Mouse (Mus musculus) kidney, postnatal 0 days (tissue): ENCODE results near the gene Slc25a39. TPM values are rescaled to one million over a fixed set of nuclear protein-coding genes. Genes with fewer than 3 reads are reported as not detected.

Experiments used
- ATAC-seq: fragments of 200-750 bp; cut with Nextera tagmentation; replicated peaks from 2 replicates; pipeline ENCODE4 v1.8.0; 2017; ENCODE audit warnings: low read depth, moderate number of reproducible peaks, moderate TSS enrichment, moderate library complexity; ENCODE audit not compliant: low FRiP score
- DNase-seq: peaks from one replicate; pipeline ENCODE4 v3.0.0-alpha.2; 2016; ENCODE audit warnings: low spot score
- H3K27ac ChIP-seq: fragments of 300-500 bp; sonication (generic); 2 replicates; pipeline ENCODE4 v1.5.1; 2014; ENCODE audit warnings: mild to moderate bottlenecking
- H3K27me3 ChIP-seq: fragments of 300-500 bp; sonication (generic); 2 replicates; pipeline ENCODE4 v1.6.1; 2014; ENCODE audit warnings: low read length, mixed read lengths; ENCODE audit not compliant: insufficient read depth
- H3K36me3 ChIP-seq: fragments of 300-500 bp; sonication (generic); 2 replicates; pipeline ENCODE4 v1.6.1; 2014; ENCODE audit warnings: low read length, mixed read lengths; ENCODE audit not compliant: insufficient read depth
- H3K4me1 ChIP-seq: fragments of 300-500 bp; sonication (generic); replicated peaks from 2 replicates; pipeline ENCODE4 v1.6.1; 2014; ENCODE audit warnings: antibody characterized with exemption, low read length, mixed read lengths; ENCODE audit not compliant: insufficient read depth
- H3K4me2 ChIP-seq: fragments of 300-500 bp; sonication (generic); 2 replicates; pipeline ENCODE4 v1.6.1; 2014; ENCODE audit warnings: mild to moderate bottlenecking, low read length, moderate library complexity, mixed read lengths
- H3K4me3 ChIP-seq: fragments of 300-500 bp; sonication (generic); replicated peaks from 2 replicates; pipeline ENCODE4 v1.5.1; 2014; ENCODE audit warnings: low read depth, low read length
- H3K9ac ChIP-seq: fragments of 300-500 bp; sonication (generic); 2 replicates; pipeline ENCODE4 v1.6.1; 2014; ENCODE audit warnings: low read depth, low read length
- H3K9me3 ChIP-seq: fragments of 300-500 bp; sonication (generic); replicated peaks from 2 replicates; pipeline ENCODE4 v1.6.1; 2016; ENCODE audit warnings: low read length, inconsistent platforms, mixed read lengths
- CTCF ChIP-seq: IDR thresholded peaks from 2 replicates; pipeline ENCODE4 v1.5.1; 2016; ENCODE audit warnings: antibody characterized with exemption, low read depth, mild to moderate bottlenecking, moderate library complexity
- WGBS: fragments of 180-500 bp; shearing (Covaris S2); extraction: QIAGEN DNeasy Blood & Tissue Kit; methylation state at CpG from one replicate; pipeline ENCODE4 v1.1.7; 2014; 5-methylcytosine and 5-hydroxymethylcytosine counted together
- polyA plus RNA-seq: library from polyadenylated mRNA; unstranded; fragments of >200 nt; fragmentation: Nextera tagmentation; extraction: Ambion mirVana; gene quantifications from 2 replicates; pipeline ENCODE4 v1.2.1, GENCODE M21; 2015

The Slc25a39 gene
- polyA plus RNA-seq, 1 experiment from 2014 or later, result 352 TPM

GRCm38 (mm10) chr11:102363623-102364022, 44.1 kb downstream of the Slc25a39 start:
- no peaks in the 10 kb centered on the region for H3K9me3 ChIP-seq
- no peak for ATAC-seq
- H3K4me2 ChIP-seq, result no peak overlapping the region
- H3K4me1 ChIP-seq, result no peaks in the 10 kb centered on the region
- 69% methylated on average over 2 of the region's 2 CpGs for WGBS
- no peak overlapping the region for H3K27ac ChIP-seq
- no peak overlapping the region for H3K4me3 ChIP-seq
- no peak for TF ChIP-seq CTCF
- no peaks in the 10 kb centered on the region for H3K27me3 ChIP-seq
- H3K9ac ChIP-seq, result no peak overlapping the region
- no peak for DNase-seq
- H3K36me3 ChIP-seq, result no peaks in the 10 kb centered on the region

- no peak for TF ChIP-seq CTCF
- no peak for DNase-seq
- no peaks in the 10 kb centered on the region for H3K9me3 ChIP-seq
- 89% methylated on average over 8 of the region's 8 CpGs for WGBS
- H3K4me3 ChIP-seq, result no peak overlapping the region
- no peak overlapping the region for H3K4me2 ChIP-seq
- no peaks in the 10 kb centered on the region for H3K27me3 ChIP-seq
- ATAC-seq, result no peak
- H3K4me1 ChIP-seq, result no peaks in the 10 kb centered on the region
- no peak overlapping the region for H3K9ac ChIP-seq
- H3K27ac ChIP-seq, result no peak overlapping the region
- no peaks in the 10 kb centered on the region for H3K36me3 ChIP-seq
These were observed 45.8 kb downstream of the Slc25a39 start for GRCm38 (mm10) chr11:102361776-102362495.

- Histone ChIP-seq H3K4me3 (no peak overlapping the region), H3K4me1 (no peaks in the 10 kb centered on the region), H3K9me3 (no peaks in the 10 kb centered on the region), H3K27me3 (no peaks in the 10 kb centered on the region), H3K9ac (no peak overlapping the region), H3K36me3 (no peaks in the 10 kb centered on the region), H3K4me2 (no peak overlapping the region), H3K27ac (no peak overlapping the region)
- TF ChIP-seq CTCF, result no peak
- no peak for DNase-seq
- no peak for ATAC-seq
- 71% methylated on average over 10 of the region's 10 CpGs for WGBS
These were observed 49.4 kb downstream of the Slc25a39 start for GRCm38 (mm10) chr11:102358365-102358764.

GRCm38 (mm10) chr11:102356636-102357350, 51.0 kb downstream of the Slc25a39 start:
- H3K9ac ChIP-seq, result no peak overlapping the region
- 66% methylated on average over 31 of the region's 31 CpGs for WGBS
- TF ChIP-seq CTCF, result no peak
- H3K4me2 ChIP-seq, result no peak overlapping the region
- DNase-seq (no peak), ATAC-seq (no peak)
- no peaks in the 10 kb centered on the region for H3K4me1 ChIP-seq
- H3K27ac ChIP-seq, result no peak overlapping the region
- H3K4me3 ChIP-seq, result no peak overlapping the region
- H3K27me3 ChIP-seq, result no peaks in the 10 kb centered on the region
- no peaks in the 10 kb centered on the region for H3K9me3 ChIP-seq
- H3K36me3 ChIP-seq, result no peaks in the 10 kb centered on the region

GRCm38 (mm10) chr11:102356190-102356589, 51.6 kb downstream of the Slc25a39 start:
- ATAC-seq (no peak), DNase-seq (no peak)
- Histone ChIP-seq H3K4me3 (no peak overlapping the region), H3K4me1 (no peaks in the 10 kb centered on the region), H3K27ac (no peak overlapping the region), H3K27me3 (no peaks in the 10 kb centered on the region), H3K9ac (no peak overlapping the region), H3K4me2 (no peak overlapping the region), H3K9me3 (no peaks in the 10 kb centered on the region), H3K36me3 (no peaks in the 10 kb centered on the region)
- 75% methylated on average over 12 of the region's 12 CpGs for WGBS
- TF ChIP-seq CTCF, result no peak

- TF ChIP-seq CTCF, result no peak
- no peak for ATAC-seq
- Histone ChIP-seq H3K4me3 (no peak overlapping the region), H3K9me3 (no peaks in the 10 kb centered on the region), H3K36me3 (no peaks in the 10 kb centered on the region), H3K27me3 (no peaks in the 10 kb centered on the region), H3K4me1 (no peaks in the 10 kb centered on the region), H3K27ac (no peak overlapping the region), H3K4me2 (no peak overlapping the region), H3K9ac (no peak overlapping the region)
- no peak for DNase-seq
- WGBS, result 93% methylated on average over 3 of the region's 3 CpGs
These were observed 52.2 kb downstream of the Slc25a39 start for GRCm38 (mm10) chr11:102355501-102355900.
